Comparison of ENCODE assay signal across 13 mouse cellular contexts in the genomic region with DNA sequence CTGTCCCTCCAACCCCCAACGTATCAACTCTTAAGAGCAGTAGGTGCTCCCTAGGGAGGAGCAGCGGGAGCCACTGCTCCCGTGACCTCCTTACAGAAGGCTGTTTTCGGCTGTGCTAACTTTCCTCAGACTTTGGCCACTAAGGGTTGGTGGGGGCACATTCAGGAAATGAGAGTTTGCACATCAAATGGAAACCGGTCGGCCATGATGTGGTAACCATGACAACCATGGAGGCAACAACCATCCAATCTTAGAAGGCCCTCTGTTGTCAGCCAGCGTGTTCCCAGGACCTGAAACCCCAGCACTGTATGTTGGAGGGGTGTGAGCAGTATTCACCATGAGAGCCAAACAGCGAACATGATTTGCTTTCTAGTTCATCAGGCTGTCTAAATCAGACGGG. TPM values are rescaled to one million over a fixed set of nuclear protein-coding genes. Genes with fewer than 3 reads are reported as not detected.
DNase-seq lines count a peak whose midpoint lies in the region.
"Had no signal": no experiment of that assay in that cellular context is flagged by ENCODE, and none has a peak within 500 bp of the region (broad histone marks: within the 10 kb centered on the region; RNA-seq: fewer than 3 reads in every experiment).

No protein-coding gene starts in this region.

- peak; percentile 40 for DNase-seq in kidney, adult 11 months
- DNase-seq in kidney, adult 8-10 months = no peak
- peak; percentile 55 for DNase-seq in thymus, postnatal 0 days (ENCODE audit: low spot score)
- no peak for DNase-seq in thymus, postnatal 25 days
- DNase-seq in T-cell, adult 2 months (ENCODE audit: low spot score) = peak; percentile 53
- DNase-seq in yolk sac, embryonic 10.5 days (ENCODE audit: low spot score) = peak; percentile 63
- no peak for DNase-seq in left cerebral cortex, adult 11 months (ENCODE audit: low spot score)
- DNase-seq in urinary bladder, postnatal 14 days (ENCODE audit: low spot score) = no peak
- DNase-seq: cerebellum, adult 8-10 months; gastrocnemius, postnatal 10 days; heart, adult 18-20 months; lung, postnatal 14 days; spleen, adult 18-20 months had no signal

RNA-seq across cellular contexts. Expression of gene Ezr, which starts 7.4 kb away (rescaled TPM):
- 385 and 387 TPM in 2 replicates for polyA plus RNA-seq in thymus, postnatal 0 days (2015; fragmentation: Nextera tagmentation; extraction: Ambion mirVana)

Comparison
In these comparisons a context has a peak if more than half of its experiments do, and no peak if none do; other contexts are left out.
1. DNase-seq: peak in kidney, adult 11 months (single experiment), thymus, postnatal 0 days (single experiment), T-cell, adult 2 months (single experiment) and yolk sac, embryonic 10.5 days (single experiment); none in kidney, adult 8-10 months (0 of 2), thymus, postnatal 25 days (single experiment), left cerebral cortex, adult 11 months (single experiment) and urinary bladder, postnatal 14 days (single experiment).